Mouse (Mus musculus): ENCODE data around the gene Col5a2.

Gene Col5a2

GRCm38 (mm10) chr1:45423915-45424314 is 79.2 kb downstream of the Col5a2 start:
- DNase-seq (ENCODE audit: low read depth) = no peak

DNA sequence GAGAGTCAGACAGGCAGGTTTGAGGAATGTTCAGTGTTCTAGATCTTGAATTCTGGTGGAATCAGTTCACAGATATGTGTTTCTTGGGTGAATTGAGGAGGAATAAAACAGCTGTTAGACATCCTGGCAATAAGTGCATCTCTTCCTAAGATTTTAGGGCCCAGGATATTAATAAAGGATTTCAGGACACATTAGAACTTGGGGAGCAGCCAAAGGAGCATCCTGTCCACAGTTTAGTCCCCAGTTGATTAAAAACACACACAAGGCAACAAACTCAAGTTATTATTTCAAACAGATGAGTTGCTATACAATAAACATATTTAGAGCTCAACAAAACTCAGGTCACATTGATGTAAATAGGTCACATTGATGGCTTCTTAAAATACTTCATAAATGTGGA is 82.5 kb downstream of the Col5a2 start:
- DNase-seq (ENCODE audit: low read depth) = no peak

DNA sequence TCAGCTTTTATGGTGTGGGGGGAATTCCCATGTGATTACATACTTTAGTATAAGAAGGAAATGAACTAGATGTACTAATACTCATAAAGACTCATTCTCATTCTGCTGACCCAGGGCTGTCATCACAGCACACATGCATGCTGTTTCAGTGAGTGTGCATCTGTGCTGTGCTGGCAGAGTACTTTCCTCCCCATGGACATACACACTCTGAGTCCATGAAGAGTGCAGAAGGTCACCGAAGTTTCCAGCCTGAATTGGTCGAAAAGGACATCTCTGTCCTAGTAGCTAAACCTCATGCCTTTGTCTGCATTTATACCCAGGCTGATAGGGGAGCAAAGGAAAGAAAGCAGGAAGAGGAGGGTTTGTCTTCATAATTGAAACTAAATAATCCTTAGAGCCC is 83.2 kb downstream of the Col5a2 start:
- DNase-seq (ENCODE audit: low read depth) = no peak

DNA sequence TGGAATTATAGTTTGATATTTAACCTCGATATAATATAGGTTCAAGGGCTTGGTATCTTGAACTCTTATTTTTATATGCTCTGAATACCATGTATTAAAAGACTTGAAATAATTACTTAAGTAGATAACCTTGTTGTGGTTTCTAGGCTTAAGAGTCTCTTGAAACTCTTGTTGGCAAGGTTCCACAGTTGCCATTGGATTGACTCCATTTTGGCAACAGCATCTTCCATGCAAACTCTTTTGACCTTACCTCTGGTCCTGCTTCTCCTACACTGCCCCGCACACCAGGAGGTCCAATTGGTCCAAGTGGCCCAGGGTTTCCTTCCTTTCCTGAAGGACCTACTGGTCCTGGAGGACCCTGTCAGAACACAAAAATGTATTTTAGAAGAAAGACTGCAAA is 121.2 kb downstream of the Col5a2 start:
- DNase-seq (ENCODE audit: low read depth) = no peak

DNA sequence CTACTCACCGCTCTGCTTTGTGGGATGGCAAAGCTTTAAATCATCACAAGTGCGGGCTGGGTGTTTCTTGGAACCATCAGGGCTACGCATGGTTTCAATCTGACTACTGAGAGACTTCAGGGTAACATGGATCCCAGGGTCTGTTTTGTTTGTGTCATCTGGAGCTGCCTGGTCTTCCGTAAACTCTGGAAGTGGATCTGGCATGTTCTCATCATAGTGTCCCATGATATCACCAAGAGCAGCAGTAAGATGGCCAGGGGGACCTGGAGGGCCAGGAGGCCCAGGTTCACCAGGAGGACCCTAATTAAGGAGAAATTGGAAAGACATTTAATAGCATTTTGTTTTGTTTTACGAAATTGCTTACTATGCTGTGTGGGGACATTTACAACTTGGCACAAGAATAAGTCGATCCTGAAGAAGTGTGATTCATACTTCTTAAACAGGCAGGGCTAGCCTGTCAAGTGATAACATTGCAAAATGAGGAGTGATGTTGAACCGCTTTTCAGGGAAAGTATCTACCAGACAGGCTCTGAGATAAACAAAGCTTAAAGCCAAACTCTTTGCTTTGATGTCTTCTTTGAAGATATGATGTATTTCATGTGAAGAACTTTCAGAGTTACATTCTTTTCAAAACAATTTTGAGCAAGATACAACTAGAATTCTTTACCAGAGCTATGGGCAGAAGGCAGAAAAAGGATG is 122.9 kb downstream of the Col5a2 start:
- no peak for DNase-seq (ENCODE audit: low read depth)

- no peak for DNase-seq (ENCODE audit: low read depth)
These were observed 137.7 kb downstream of the Col5a2 start for GRCm38 (mm10) chr1:45365427-45365826.

DNA sequence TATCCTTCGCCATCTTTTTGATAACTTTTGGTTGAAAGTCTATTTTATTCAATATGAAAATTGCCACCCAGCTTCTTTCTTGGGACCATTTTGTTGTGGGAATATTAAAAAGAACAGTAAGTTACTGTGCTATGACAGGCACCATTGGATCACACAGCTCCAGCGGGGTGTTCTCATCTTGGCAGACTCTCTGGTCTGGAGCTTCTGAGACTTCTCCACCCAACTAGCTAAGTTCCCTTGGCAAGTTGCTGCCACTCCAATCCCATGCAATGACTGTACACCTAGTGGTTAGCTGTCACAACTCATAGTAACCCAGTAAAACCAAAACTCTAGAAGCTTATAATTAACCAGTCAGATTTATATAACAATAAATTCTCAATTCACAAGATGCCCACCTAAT is 139.8 kb downstream of the Col5a2 start:
- DNase-seq (ENCODE audit: low read depth) = no peak

GRCm38 (mm10) chr1:45359673-45360072 is 143.4 kb downstream of the Col5a2 start:
- no peak for DNase-seq (ENCODE audit: low read depth)

DNA sequence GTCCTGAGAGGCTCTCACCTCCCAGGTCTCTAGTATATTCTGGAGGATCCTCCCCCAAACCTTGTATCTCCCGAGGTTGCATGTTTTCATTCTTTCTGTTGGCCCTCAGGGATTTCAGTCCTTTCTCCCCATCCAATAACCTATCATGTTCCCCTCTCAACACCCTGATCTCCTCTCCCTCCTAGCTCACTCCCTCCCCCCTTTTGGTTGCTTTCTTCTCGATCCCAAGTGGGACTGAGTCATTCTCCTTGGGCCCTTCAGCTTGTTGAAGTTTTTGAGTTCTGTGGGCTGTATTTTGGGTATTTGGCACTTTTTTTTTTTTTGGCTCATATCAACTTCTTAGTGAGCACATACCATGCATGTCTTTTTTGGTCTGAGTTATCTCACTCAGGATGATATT is 143.9 kb downstream of the Col5a2 start:
- DNase-seq (ENCODE audit: low read depth) = no peak

DNA sequence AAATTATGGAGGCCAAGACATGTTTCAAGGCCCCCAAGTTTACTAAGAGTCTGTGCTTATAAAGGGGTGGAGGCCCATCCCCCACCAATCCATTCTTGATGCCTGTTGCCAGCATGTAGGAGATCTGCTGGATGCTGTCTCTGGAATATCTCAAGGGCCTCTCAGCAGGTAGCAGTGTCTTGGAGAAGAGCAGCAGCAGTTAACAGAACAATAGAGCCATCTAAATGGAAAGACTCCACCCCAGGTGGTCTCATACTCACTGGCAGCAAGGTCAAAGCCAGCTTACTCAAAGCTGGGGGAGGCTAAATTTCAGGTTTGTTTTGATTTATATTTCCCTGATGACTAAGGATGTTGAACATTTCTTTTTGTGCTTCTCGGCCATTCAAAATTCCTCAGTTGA is 145.1 kb downstream of the Col5a2 start:
- no peak for DNase-seq (ENCODE audit: low read depth)

GRCm38 (mm10) chr1:45355944-45356343 is 147.1 kb downstream of the Col5a2 start:
- DNase-seq (ENCODE audit: low read depth) = no peak

- DNase-seq (ENCODE audit: low read depth) = no peak
These were observed 173.9 kb downstream of the Col5a2 start for GRCm38 (mm10) chr1:45329149-45329548.
